Mouse (Mus musculus) limb, embryonic 13.5 days (tissue): ENCODE results near the gene Snx30. TPM values are rescaled to one million over a fixed set of nuclear protein-coding genes. Genes with fewer than 3 reads are reported as not detected.
A peak's percentile ranks its signal among the peaks of the same experiment; 100 is the strongest.

ENCODE experiments used
- ATAC-seq: fragments of 200-750 bp; cut with Nextera tagmentation; 2 replicates; pipeline ENCODE4 v1.8.0; 2017; ENCODE audit warnings: low read depth, moderate number of reproducible peaks, moderate TSS enrichment; ENCODE audit not compliant: low FRiP score
- H3K27ac ChIP-seq: fragments of 300-500 bp; sonication (generic); 2 replicates; pipeline ENCODE4 v1.5.1; 2015; ENCODE audit warnings: inconsistent platforms, mild to moderate bottlenecking, moderate library complexity
- H3K27me3 ChIP-seq: fragments of 300-500 bp; sonication (generic); 2 replicates; pipeline ENCODE4 v1.6.1; 2015; ENCODE audit warnings: mild to moderate bottlenecking, inconsistent platforms
- H3K36me3 ChIP-seq: fragments of 300-500 bp; sonication (generic); 2 replicates; pipeline ENCODE4 v1.6.1; 2015; ENCODE audit warnings: inconsistent platforms, mild to moderate bottlenecking, moderate library complexity
- H3K4me1 ChIP-seq: fragments of 300-500 bp; sonication (generic); 2 replicates; pipeline ENCODE4 v1.6.1; 2015; ENCODE audit warnings: inconsistent platforms
- H3K4me2 ChIP-seq: fragments of 300-500 bp; sonication (generic); replicated peaks from 2 replicates; pipeline ENCODE4 v1.6.1; 2015; ENCODE audit warnings: inconsistent platforms, mild to moderate bottlenecking, moderate library complexity
- H3K4me3 ChIP-seq: fragments of 300-500 bp; sonication (generic); 2 replicates; pipeline ENCODE4 v1.5.1; 2015; ENCODE audit warnings: moderate library complexity, mild to moderate bottlenecking, inconsistent platforms
- H3K9ac ChIP-seq: fragments of 300-500 bp; sonication (generic); 2 replicates; pipeline ENCODE4 v1.6.1; 2015; ENCODE audit warnings: mild to moderate bottlenecking, inconsistent platforms
- H3K9me3 ChIP-seq: fragments of 300-500 bp; sonication (generic); 2 replicates; pipeline ENCODE4 v1.6.1; 2016; ENCODE audit warnings: inconsistent platforms
- WGBS: fragments of 180-500 bp; shearing (Covaris S2); methylation state at CpG from one replicate; pipeline ENCODE4 v1.1.7; 2015; 5-methylcytosine and 5-hydroxymethylcytosine counted together
- polyA plus RNA-seq: library from polyadenylated mRNA; unstranded; fragments of >200 nt; fragmentation: Nextera tagmentation; extraction: Ambion mirVana; gene quantifications from 2 replicates; pipeline ENCODE4 v1.2.1, GENCODE M21; 2015

The Snx30 gene
- polyA plus RNA-seq, 1 experiment from 2014 or later: 11.2 TPM

DNA sequence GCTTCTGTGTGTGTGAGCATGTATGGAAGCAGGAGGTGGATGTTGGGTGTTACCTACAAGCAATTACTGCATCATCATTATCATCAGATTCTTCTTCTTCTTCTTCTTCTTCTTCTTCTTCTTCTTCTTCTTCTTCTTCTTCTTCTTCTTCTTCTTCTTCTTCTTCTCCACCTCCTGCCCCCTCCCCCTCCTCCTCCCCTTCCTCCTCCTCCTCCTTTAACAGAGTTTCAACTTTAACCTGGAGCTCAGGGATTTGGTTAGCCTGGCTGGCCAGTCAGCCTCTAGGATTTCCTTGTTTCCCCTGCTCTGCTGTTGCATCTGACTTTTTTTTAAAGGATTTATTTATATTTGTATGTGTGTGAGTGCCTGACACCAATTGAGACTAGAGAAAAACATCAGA, 4.2 kb upstream of the Snx30 start, which contains the start of gene Inip:
Inip (minus strand) TSS at position 101 of the 400 bp plus-strand sequence.
- H3K9ac ChIP-seq: no peak within 1 kb of the TSS
- H3K36me3 ChIP-seq: no peaks in the 10 kb centered on the region
- H3K4me1 ChIP-seq: peaks cover 10% of the 10 kb centered on the region
- H3K4me3 ChIP-seq: no peak within 1 kb of the TSS
- H3K27me3 ChIP-seq: no peaks in the 10 kb centered on the region
- H3K9me3 ChIP-seq: no peaks in the 10 kb centered on the region
- no peak within 1 kb of the TSS for H3K4me2 ChIP-seq
- no peak for ATAC-seq
- no peak within 1 kb of the TSS for H3K27ac ChIP-seq

DNA sequence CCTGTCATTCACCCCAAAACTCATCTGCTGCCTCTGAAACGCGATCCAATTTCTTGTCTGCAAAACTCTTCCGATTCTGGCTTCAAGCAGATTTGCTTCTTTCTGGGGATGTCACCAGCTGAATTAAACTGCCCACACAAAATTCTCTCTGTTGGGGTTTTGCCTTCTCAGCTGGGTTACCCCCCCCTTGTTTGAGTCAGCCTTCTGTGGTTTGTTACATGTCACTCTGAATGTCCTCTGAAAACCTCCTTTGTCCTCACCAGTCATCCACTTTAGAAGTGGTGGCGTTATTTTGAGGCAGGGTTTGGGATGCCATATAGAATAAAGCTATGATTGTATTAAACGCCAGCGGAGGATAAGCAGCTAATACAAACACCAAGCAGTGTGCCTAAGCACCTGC, 3.5 kb upstream of the Snx30 start:
- Histone ChIP-seq H3K4me2 (no peak overlapping the region), H3K4me3 (no peak overlapping the region), H3K4me1 (peaks cover 16% of the 10 kb centered on the region), H3K9me3 (no peaks in the 10 kb centered on the region), H3K36me3 (no peaks in the 10 kb centered on the region), H3K27ac (no peak overlapping the region), H3K27me3 (no peaks in the 10 kb centered on the region), H3K9ac (no peak overlapping the region)
- no peak for ATAC-seq
- 77% methylated on average over 6 of the region's 6 CpGs for WGBS

DNA sequence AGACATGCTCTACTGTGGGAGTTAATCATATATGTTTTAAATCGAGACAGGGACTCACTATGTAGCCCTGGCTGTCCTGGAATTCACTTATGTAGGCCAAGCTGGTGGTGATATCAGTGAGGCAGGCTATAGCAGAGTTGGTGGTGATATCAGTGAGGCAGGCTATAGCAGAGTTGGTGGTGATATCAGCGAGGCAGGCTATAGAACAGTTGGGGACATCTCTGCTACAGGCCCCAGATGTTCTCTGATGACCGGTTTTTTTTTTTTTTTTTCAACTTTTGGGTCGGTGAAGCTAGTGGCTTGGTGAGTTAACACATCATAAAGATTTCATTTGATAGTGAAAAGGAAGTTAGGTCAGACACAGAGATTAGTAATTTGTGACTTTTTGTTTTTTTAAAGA, 2.8 kb upstream of the Snx30 start:
- ATAC-seq: no peak
- Histone ChIP-seq H3K4me2 (no peak overlapping the region), H3K4me3 (no peak overlapping the region), H3K36me3 (no peaks in the 10 kb centered on the region), H3K27me3 (no peaks in the 10 kb centered on the region), H3K4me1 (peaks cover 21% of the 10 kb centered on the region), H3K9me3 (no peaks in the 10 kb centered on the region), H3K9ac (no peak overlapping the region), H3K27ac (no peak overlapping the region)
- WGBS: 53% methylated on average over 4 of the region's 4 CpGs

- Histone ChIP-seq H3K4me1 (peaks cover 21% of the 10 kb centered on the region), H3K27me3 (no peaks in the 10 kb centered on the region), H3K9me3 (no peaks in the 10 kb centered on the region), H3K4me3 (no peak overlapping the region), H3K4me2 (no peak overlapping the region), H3K27ac (no peak overlapping the region), H3K36me3 (no peaks in the 10 kb centered on the region), H3K9ac (no peak overlapping the region)
- 82% methylated on average over 5 of the region's 5 CpGs for WGBS
- no peak for ATAC-seq
Observed at GRCm38 (mm10) chr4:59803358-59803757, 2.3 kb upstream of the Snx30 start.

- ATAC-seq: no peak
- H3K4me1 ChIP-seq: peaks cover 21% of the 10 kb centered on the region
- peak overlapping the region; percentile 99 for H3K4me2 ChIP-seq
- no peaks in the 10 kb centered on the region for H3K36me3 ChIP-seq
- peak overlapping the region; percentile 95 for H3K4me3 ChIP-seq
- 69% methylated on average over 1 of the region's 1 CpGs for WGBS
- H3K27ac ChIP-seq: no peak overlapping the region
- H3K9ac ChIP-seq: no peak overlapping the region
- no peaks in the 10 kb centered on the region for H3K27me3 ChIP-seq
- H3K9me3 ChIP-seq: no peaks in the 10 kb centered on the region
Observed at GRCm38 (mm10) chr4:59804754-59805153, 886 bp upstream of the Snx30 start.

- Histone ChIP-seq H3K27me3 (no peaks in the 10 kb centered on the region), H3K4me3 (peak overlapping the region; percentile 95), H3K27ac (peak overlapping the region; percentile 72; the same call in 1 of the 2 replicates), H3K9ac (peak overlapping the region; percentile 88), H3K36me3 (no peaks in the 10 kb centered on the region), H3K4me2 (peak overlapping the region; percentile 99), H3K9me3 (no peaks in the 10 kb centered on the region), H3K4me1 (peaks cover 21% of the 10 kb centered on the region)
- under 1% methylated on average over 49 of the region's 58 CpGs for WGBS
- ATAC-seq: peak; percentile 66
Observed at GRCm38 (mm10) chr4:59805968-59806878, 583 bp downstream of the Snx30 start.

DNA sequence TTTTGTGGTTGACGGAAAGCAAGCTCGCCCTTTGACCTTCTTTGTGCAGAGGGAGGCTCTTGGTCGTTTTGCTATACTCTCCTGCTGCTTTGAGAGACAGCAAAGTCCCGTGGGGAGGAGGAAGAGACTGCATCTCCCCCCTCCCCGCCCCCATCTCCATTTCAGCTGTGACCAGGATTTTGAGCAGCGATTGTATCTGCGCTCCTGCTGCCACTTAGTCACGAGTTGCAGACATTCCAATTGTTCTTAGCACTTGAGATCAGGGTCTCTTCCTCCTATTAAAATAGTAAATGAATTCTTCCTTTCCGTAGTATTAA, 1.2 kb downstream of the Snx30 start:
- H3K4me3 ChIP-seq: peak overlapping the region; percentile 95
- peak overlapping the region; percentile 88 for H3K9ac ChIP-seq
- WGBS: 7% methylated on average over 9 of the region's 9 CpGs
- H3K36me3 ChIP-seq: no peaks in the 10 kb centered on the region
- no peak for ATAC-seq
- no peak overlapping the region for H3K27ac ChIP-seq
- H3K4me1 ChIP-seq: peaks cover 21% of the 10 kb centered on the region
- H3K4me2 ChIP-seq: peak overlapping the region; percentile 99
- H3K27me3 ChIP-seq: no peaks in the 10 kb centered on the region
- H3K9me3 ChIP-seq: no peaks in the 10 kb centered on the region

- H3K4me1 ChIP-seq: peaks cover 21% of the 10 kb centered on the region
- WGBS: 74% methylated on average over 2 of the region's 2 CpGs
- ATAC-seq: no peak
- no peak overlapping the region for H3K4me3 ChIP-seq
- no peak overlapping the region for H3K4me2 ChIP-seq
- no peaks in the 10 kb centered on the region for H3K9me3 ChIP-seq
- H3K27ac ChIP-seq: no peak overlapping the region
- H3K27me3 ChIP-seq: no peaks in the 10 kb centered on the region
- no peak overlapping the region for H3K9ac ChIP-seq
- no peaks in the 10 kb centered on the region for H3K36me3 ChIP-seq
Observed at GRCm38 (mm10) chr4:59807521-59807920, 1.9 kb downstream of the Snx30 start.

- WGBS: 78% methylated on average over 5 of the region's 5 CpGs
- no peak for ATAC-seq
- H3K27me3 ChIP-seq: no peaks in the 10 kb centered on the region
- no peak overlapping the region for H3K9ac ChIP-seq
- H3K4me1 ChIP-seq: peaks cover 21% of the 10 kb centered on the region
- no peak overlapping the region for H3K4me2 ChIP-seq
- H3K36me3 ChIP-seq: no peaks in the 10 kb centered on the region
- no peaks in the 10 kb centered on the region for H3K9me3 ChIP-seq
- no peak overlapping the region for H3K4me3 ChIP-seq
- no peak overlapping the region for H3K27ac ChIP-seq
Observed at GRCm38 (mm10) chr4:59808396-59808795, 2.8 kb downstream of the Snx30 start.

DNA sequence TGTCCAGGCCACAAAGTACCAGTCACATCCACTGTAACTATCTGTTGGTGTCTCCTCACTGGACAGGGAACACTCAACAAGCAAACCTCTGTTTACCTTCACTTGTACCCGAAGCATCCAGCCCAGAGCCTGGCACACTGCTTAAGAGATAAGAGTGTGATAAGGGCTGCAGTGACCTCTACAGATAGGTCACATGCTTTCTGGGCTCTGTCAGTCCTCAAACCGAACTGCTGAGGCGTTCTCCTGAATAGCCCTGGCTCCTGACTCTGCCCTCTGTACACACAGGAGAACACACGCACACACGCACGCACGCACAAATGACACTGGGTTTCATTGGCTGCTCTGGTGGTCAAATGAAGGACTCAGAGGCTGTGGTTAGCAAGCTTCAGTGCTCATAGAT, 8.5 kb downstream of the Snx30 start:
- H3K4me3 ChIP-seq: no peak overlapping the region

DNA sequence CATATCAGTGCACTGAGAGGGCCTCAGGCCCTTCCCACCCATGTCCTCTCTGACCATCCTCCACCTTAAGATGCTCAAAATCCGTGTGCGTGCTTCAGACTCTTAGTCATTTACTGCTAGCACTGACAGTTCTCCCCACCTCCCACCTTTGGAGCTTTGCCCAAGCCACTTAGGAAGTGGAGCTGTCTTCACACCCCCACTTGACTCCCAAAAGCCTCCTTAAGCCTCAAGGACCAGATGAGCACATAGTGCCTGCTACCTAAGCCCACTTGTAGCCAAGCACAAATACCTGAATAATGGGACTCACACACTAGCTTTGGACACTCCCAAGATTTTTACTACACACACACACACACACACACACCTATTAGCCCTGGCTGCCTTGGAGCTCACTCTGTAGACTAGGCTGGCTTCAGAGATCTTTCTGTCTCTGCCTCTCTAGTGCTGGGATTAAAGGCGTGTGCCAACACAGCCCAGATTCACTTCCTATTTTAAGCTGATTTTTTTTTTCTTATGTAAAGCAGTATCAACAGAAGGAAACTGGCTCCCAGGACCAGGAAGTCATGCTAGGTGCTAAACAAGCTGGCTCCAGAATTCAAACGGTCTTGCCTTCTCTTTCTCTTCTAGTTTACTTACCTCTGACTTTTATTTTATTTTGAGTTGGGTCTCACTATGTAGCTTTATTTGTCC, 9.6 kb downstream of the Snx30 start:
- ATAC-seq: no peak

More for the DNA sequence above, 8.5 kb downstream of the Snx30 start:
- no peaks in the 10 kb centered on the region for H3K9me3 ChIP-seq
- H3K27me3 ChIP-seq: no peaks in the 10 kb centered on the region
- no peak overlapping the region for H3K9ac ChIP-seq
- 67% methylated on average over 7 of the region's 7 CpGs for WGBS
- ATAC-seq: no peak
- peaks cover 6% of the 10 kb centered on the region for H3K4me1 ChIP-seq
- no peaks in the 10 kb centered on the region for H3K36me3 ChIP-seq
- no peak overlapping the region for H3K27ac ChIP-seq
- no peak overlapping the region for H3K4me2 ChIP-seq

GRCm38 (mm10) chr4:59816016-59816415, 10.4 kb downstream of the Snx30 start:
- H3K9me3 ChIP-seq: no peaks in the 10 kb centered on the region
- no peak overlapping the region for H3K4me3 ChIP-seq
- H3K27me3 ChIP-seq: no peaks in the 10 kb centered on the region
- no peaks in the 10 kb centered on the region for H3K36me3 ChIP-seq
- ATAC-seq: no peak
- no peak overlapping the region for H3K27ac ChIP-seq
- H3K9ac ChIP-seq: no peak overlapping the region
- WGBS: 50% methylated on average over 5 of the region's 5 CpGs
- H3K4me1 ChIP-seq: peaks cover 15% of the 10 kb centered on the region
- H3K4me2 ChIP-seq: no peak overlapping the region

More for the DNA sequence above, 9.6 kb downstream of the Snx30 start:
- H3K9ac ChIP-seq: no peak overlapping the region
- H3K27me3 ChIP-seq: no peaks in the 10 kb centered on the region
- 83% methylated on average over 4 of the region's 4 CpGs for WGBS
- H3K4me2 ChIP-seq: no peak overlapping the region
- no peak overlapping the region for H3K27ac ChIP-seq
- H3K9me3 ChIP-seq: no peaks in the 10 kb centered on the region
- no peaks in the 10 kb centered on the region for H3K36me3 ChIP-seq
- H3K4me3 ChIP-seq: no peak overlapping the region
- peaks cover 15% of the 10 kb centered on the region for H3K4me1 ChIP-seq
